Mouse (Mus musculus) adrenal gland, postnatal 36 days (tissue): ENCODE measurements at regions not wholly inside any gene's neighbourhood (a gene's known extent, or its start where the extent isn't known, plus 50 kb on each side); places are given as distances from the start of the nearest gene placed in this dataset.

Experiments used
- DNase-seq, 2 experiments: peaks; one replicate each; pipeline ENCODE4 v3.0.0; 2021; ENCODE audit warnings: mixed read lengths in 1 of 2

- peak in 1 of 2 experiments; percentile 46 for DNase-seq
Measured at GRCm38 (mm10) chr2:170219611-170220401, 71.9 kb upstream of the Zfp217 start.

GRCm38 (mm10) chr2:170219161-170219581 is 71.3 kb upstream of the Zfp217 start:
- no peak for DNase-seq

GRCm38 (mm10) chr2:170218230-170219044 is 70.5 kb upstream of the Zfp217 start:
- peak; percentile 79 to 90 for DNase-seq

GRCm38 (mm10) chr2:170216311-170216710 is 68.4 kb upstream of the Zfp217 start:
- peak in 1 of 2 experiments; percentile 59 for DNase-seq

GRCm38 (mm10) chr2:170209121-170209520 is 61.2 kb upstream of the Zfp217 start:
- peak; percentile 93 to 94 for DNase-seq

GRCm38 (mm10) chr2:170207878-170208277 is 60.0 kb upstream of the Zfp217 start:
- no peak for DNase-seq

- no peak for DNase-seq
Measured at GRCm38 (mm10) chr2:170207395-170207794, 59.5 kb upstream of the Zfp217 start.

- no peak for DNase-seq
Measured at GRCm38 (mm10) chr2:170206870-170207269, 59.0 kb upstream of the Zfp217 start.

- DNase-seq, result no peak
Measured at GRCm38 (mm10) chr2:170206442-170206754, 58.5 kb upstream of the Zfp217 start.

GRCm38 (mm10) chr2:170205591-170206441 is 57.9 kb upstream of the Zfp217 start:
- peak in 1 of 2 experiments; percentile 48 for DNase-seq

GRCm38 (mm10) chr2:170204768-170205514 is 57.0 kb upstream of the Zfp217 start:
- no peak for DNase-seq

GRCm38 (mm10) chr2:170203496-170203895 is 55.6 kb upstream of the Zfp217 start:
- DNase-seq, result no peak

GRCm38 (mm10) chr2:170201816-170202371 is 54.0 kb upstream of the Zfp217 start:
- DNase-seq, result no peak
